Mouse (Mus musculus) splenic B cell, adult 2 months (primary cell): ENCODE results near the gene Wdr95.

Experiments used
- DNase-seq: peaks from one replicate; pipeline ENCODE4 v3.0.0-alpha.2; 2011; ENCODE audit warnings: low read depth, low spot score
- H3K27me3 ChIP-seq: 2 replicates; pipeline ENCODE4 v1.6.1; 2012; ENCODE audit warnings: mild to moderate bottlenecking, low read length, moderate library complexity, mixed read lengths; ENCODE audit not compliant: control insufficient read depth, poor library complexity, insufficient read depth, severe bottlenecking
- H3K36me3 ChIP-seq: 2 replicates; pipeline ENCODE4 v1.6.1; 2012; ENCODE audit warnings: mild to moderate bottlenecking, low read length, moderate library complexity, mixed read lengths; ENCODE audit not compliant: control insufficient read depth, poor library complexity, insufficient read depth, severe bottlenecking

Wdr95 gene

GRCm38 (mm10) chr5:149642783-149643509, 114.5 kb downstream of the Wdr95 start:
- no peaks in the 10 kb centered on the region for H3K27me3 ChIP-seq
- DNase-seq: no peak
- no peaks in the 10 kb centered on the region for H3K36me3 ChIP-seq

DNA sequence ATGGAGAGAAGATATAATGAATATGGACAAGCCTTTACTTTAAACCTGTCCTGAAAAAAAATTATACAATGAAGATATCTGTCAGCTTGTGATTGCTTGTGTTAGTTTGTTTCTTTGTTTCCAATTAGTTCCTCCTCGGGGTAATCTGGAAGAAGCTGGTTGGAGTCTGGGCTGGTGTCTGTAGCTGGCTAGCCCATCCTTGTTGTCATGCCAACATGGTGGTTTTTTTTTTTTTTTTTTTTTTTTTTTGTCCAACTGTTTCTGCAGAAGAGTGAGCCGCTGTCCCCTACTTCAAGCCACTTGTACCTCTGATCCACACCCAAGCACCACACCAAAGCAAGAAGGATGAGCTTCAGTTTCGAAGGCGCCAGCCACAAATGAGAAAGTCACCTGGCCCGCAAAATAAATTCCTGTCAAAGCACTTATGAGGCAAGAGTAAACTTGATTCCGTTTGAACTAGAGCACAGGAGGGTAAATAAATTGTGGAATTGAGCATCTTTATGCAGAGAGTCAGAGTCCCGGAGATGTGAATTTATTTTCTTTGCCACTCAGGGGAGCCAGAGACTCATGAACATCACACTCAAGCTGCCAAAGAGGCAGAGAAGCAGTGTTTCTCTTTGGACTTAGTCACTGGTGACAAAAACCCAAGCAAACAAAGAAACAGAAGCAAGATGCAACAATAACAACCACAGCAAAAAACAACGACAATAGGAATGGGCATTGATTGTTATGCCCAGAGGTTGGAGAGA, 119.1 kb downstream of the Wdr95 start:
- DNase-seq: no peak
- Histone ChIP-seq H3K36me3 (no peaks in the 10 kb centered on the region), H3K27me3 (no peaks in the 10 kb centered on the region)

- H3K27me3 ChIP-seq: no peaks in the 10 kb centered on the region
- no peak for DNase-seq
- no peaks in the 10 kb centered on the region for H3K36me3 ChIP-seq
Measured at GRCm38 (mm10) chr5:149648196-149648595, 119.7 kb downstream of the Wdr95 start.

- no peaks in the 10 kb centered on the region for H3K27me3 ChIP-seq
- no peaks in the 10 kb centered on the region for H3K36me3 ChIP-seq
- no peak for DNase-seq
Measured at GRCm38 (mm10) chr5:149648895-149649406, 120.5 kb downstream of the Wdr95 start.

DNA sequence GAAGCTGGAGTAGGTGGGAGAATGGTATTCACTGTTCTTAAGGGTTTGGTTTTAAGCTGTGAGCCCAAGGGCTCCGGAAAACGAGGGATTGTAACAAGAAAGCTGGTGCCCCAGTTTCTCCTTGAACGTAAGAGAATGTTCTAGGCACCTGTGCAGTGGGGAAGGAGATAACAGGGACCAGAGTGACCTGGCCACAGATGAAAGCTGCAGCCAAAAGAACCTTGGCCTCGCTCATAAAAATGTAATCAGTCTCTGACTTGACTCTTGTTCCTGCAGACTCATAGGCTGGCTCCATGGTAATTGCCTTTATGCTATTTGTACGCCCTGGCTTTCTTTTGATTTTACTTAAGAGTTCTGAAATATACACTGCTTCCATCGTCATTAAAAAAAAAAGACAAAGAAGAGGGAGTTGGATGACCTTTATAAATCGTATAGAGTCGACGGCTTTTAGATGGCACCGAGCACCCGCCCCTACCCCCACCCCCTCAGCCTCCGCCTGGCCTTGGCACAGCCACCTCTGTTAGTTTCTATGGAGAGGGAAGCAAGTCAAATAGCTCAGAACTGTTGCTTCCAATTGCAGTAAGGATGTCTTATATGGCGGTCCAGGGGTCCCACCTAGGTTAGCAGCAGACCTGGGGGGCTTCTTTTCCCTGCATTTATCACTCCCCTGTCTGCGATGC, 121.2 kb downstream of the Wdr95 start:
- Histone ChIP-seq H3K27me3 (no peaks in the 10 kb centered on the region), H3K36me3 (no peaks in the 10 kb centered on the region)
- DNase-seq: no peak

DNA sequence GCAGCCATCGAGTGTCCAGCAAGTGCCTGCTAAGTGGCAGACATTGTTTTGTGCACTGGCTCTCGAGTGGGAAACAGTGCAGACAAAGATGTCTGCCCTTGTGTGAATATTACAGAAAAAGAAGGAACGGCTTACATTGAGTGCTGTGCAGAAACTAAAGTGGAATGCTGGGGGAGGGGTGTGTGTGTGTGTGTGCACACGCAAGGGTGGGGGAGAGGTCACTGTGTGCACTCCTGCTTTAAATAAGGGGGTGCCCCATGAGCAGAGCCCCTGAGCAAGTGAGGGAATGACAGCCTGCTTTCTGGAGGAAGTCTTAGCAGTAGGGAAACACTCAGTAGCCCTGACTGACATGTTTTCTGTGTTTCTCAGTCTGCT, 121.7 kb downstream of the Wdr95 start:
- Histone ChIP-seq H3K36me3 (no peaks in the 10 kb centered on the region), H3K27me3 (no peaks in the 10 kb centered on the region)
- DNase-seq: no peak

- no peak for DNase-seq
- Histone ChIP-seq H3K36me3 (no peaks in the 10 kb centered on the region), H3K27me3 (no peaks in the 10 kb centered on the region)
Measured at GRCm38 (mm10) chr5:149655636-149656035, 127.2 kb downstream of the Wdr95 start.

GRCm38 (mm10) chr5:149658022-149658421, 129.5 kb downstream of the Wdr95 start:
- DNase-seq: no peak
- Histone ChIP-seq H3K36me3 (no peaks in the 10 kb centered on the region), H3K27me3 (no peaks in the 10 kb centered on the region)

GRCm38 (mm10) chr5:149658741-149659413, 130.4 kb downstream of the Wdr95 start:
- no peaks in the 10 kb centered on the region for H3K36me3 ChIP-seq
- no peak for DNase-seq
- H3K27me3 ChIP-seq: no peaks in the 10 kb centered on the region

- DNase-seq: no peak
- no peaks in the 10 kb centered on the region for H3K36me3 ChIP-seq
- H3K27me3 ChIP-seq: no peaks in the 10 kb centered on the region
Measured at GRCm38 (mm10) chr5:149659414-149659780, 130.9 kb downstream of the Wdr95 start.

- no peaks in the 10 kb centered on the region for H3K27me3 ChIP-seq
- no peak for DNase-seq
- no peaks in the 10 kb centered on the region for H3K36me3 ChIP-seq
Measured at GRCm38 (mm10) chr5:149661428-149661827, 132.9 kb downstream of the Wdr95 start.
